Mouse (Mus musculus): ENCODE measurements around the gene Eif3k. TPM values are rescaled to one million over a fixed set of nuclear protein-coding genes. Genes with fewer than 3 reads are reported as not detected.

Gene Eif3k
- polyA plus RNA-seq, 2 experiments, result 450 to 473 TPM

DNA sequence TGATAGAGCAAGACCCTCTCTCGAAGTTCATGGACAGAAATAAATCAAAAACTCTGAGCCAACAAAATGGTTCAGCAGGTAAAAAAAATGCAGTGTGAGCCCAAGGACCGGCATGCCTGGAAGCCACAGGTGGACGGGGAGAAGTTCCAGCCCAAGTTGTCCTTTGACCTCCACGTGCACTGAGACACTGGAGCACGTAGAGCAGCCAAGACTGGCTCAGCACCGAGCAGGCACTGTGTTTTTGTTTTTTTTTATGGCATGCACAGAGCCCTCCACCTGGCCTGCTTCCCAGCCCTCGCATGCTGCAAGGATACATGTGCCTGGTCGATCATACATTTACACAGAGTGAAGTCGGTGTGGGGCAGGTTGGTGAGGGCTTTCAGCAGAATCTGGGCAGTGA, 4.1 kb downstream of the Eif3k start:
- no peaks in the 10 kb centered on the region for H3K27me3 ChIP-seq (ENCODE audit: control insufficient read depth, insufficient read depth, low read length)
- no peak overlapping the region for H3K4me3 ChIP-seq (replicated peaks; ENCODE audit: low read length)
- H3K36me3 ChIP-seq (ENCODE audit: control insufficient read depth, insufficient read depth, low read length), result peaks cover 59% of the 10 kb centered on the region
- H3K27ac ChIP-seq (replicated peaks; ENCODE audit: low read depth, low read length), result no peak overlapping the region
- no peak for TF ChIP-seq POLR2A (IDR thresholded peaks at IDR 0.05; ENCODE audit: borderline replicate concordance, extremely low read depth, insufficient read depth, insufficient read length)
- ATAC-seq (ENCODE audit: low FRiP score, low read depth), result no peak
- no peak for DNase-seq (ENCODE audit: low spot score)
- no peak overlapping the region for H3K9ac ChIP-seq (ENCODE audit: low read depth, low read length, severe bottlenecking)
- no peaks in the 10 kb centered on the region for H3K9me3 ChIP-seq (ENCODE audit: control insufficient read depth, low read length)
- 86% methylated on average over 9 of the region's 9 CpGs for WGBS
- H3K4me2 ChIP-seq (replicated peaks; ENCODE audit: low read depth, low read length, severe bottlenecking), result no peak overlapping the region
- peaks cover 5% of the 10 kb centered on the region for H3K4me1 ChIP-seq (ENCODE audit: control insufficient read depth, insufficient read depth, low read length)

DNA sequence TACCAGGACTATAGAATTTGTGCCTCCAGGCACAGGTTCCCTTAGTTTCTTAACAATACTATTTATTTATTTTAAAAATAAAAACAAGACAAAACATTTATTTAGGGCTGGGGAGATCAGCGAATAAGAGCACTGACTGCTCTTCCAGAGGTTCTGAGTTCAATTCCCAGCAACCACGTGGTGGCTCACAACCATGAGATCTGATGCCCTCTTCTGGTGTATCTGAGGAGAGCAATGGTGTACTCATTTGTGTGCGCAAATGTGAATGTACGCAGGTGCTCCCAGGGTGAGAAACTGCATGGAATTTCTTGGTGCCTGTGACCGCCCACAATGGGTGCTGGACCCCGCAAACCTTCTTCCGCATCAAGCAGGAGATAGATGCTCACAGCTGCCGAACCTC, 8.6 kb downstream of the Eif3k start:
- H3K4me3 ChIP-seq (replicated peaks; ENCODE audit: low read length), result no peak overlapping the region
- H3K4me2 ChIP-seq (replicated peaks; ENCODE audit: low read depth, low read length, severe bottlenecking), result no peak overlapping the region
- no peak overlapping the region for H3K9ac ChIP-seq (ENCODE audit: low read depth, low read length, severe bottlenecking)
- DNase-seq (ENCODE audit: low spot score) (no peak), ATAC-seq (ENCODE audit: low FRiP score, low read depth) (no peak)
- no peak for TF ChIP-seq POLR2A (IDR thresholded peaks at IDR 0.05; ENCODE audit: borderline replicate concordance, extremely low read depth, insufficient read depth, insufficient read length)
- H3K27me3 ChIP-seq (ENCODE audit: control insufficient read depth, insufficient read depth, low read length), result no peaks in the 10 kb centered on the region
- no peaks in the 10 kb centered on the region for H3K4me1 ChIP-seq (ENCODE audit: control insufficient read depth, insufficient read depth, low read length)
- H3K9me3 ChIP-seq (ENCODE audit: control insufficient read depth, low read length), result no peaks in the 10 kb centered on the region
- H3K36me3 ChIP-seq (ENCODE audit: control insufficient read depth, insufficient read depth, low read length), result peaks cover 72% of the 10 kb centered on the region
- 78% methylated on average over 8 of the region's 8 CpGs for WGBS
- H3K27ac ChIP-seq (replicated peaks; ENCODE audit: low read depth, low read length), result no peak overlapping the region

DNA sequence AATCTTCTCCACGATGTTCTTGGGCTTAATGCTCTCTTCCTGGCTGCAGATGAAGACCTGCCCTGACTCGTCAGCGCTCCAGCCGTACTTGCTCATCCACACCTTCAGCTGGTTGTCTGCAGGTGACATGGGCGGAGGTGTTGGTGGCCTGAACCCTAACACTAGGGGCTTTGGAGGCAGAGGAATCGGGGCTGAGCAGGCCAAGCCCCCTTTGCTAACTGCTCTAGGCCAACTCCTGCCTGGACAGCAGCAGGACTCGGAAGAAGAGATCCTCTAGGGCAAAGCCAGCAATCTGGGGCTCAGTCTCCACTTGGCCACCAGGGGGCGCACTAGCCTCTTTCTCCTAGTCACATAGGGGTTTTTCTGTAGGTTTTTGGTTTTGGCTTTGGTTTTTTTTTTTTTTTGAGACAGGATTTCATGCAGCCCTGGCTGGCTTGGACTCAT, 9.1 kb downstream of the Eif3k start:
- no peak overlapping the region for H3K9ac ChIP-seq (ENCODE audit: low read depth, low read length, severe bottlenecking)
- no peaks in the 10 kb centered on the region for H3K9me3 ChIP-seq (ENCODE audit: control insufficient read depth, low read length)
- no peak for TF ChIP-seq POLR2A (IDR thresholded peaks at IDR 0.05; ENCODE audit: borderline replicate concordance, extremely low read depth, insufficient read depth, insufficient read length)
- no peak overlapping the region for H3K4me2 ChIP-seq (replicated peaks; ENCODE audit: low read depth, low read length, severe bottlenecking)
- no peaks in the 10 kb centered on the region for H3K4me1 ChIP-seq (ENCODE audit: control insufficient read depth, insufficient read depth, low read length)
- H3K27me3 ChIP-seq (ENCODE audit: control insufficient read depth, insufficient read depth, low read length), result no peaks in the 10 kb centered on the region
- ATAC-seq (ENCODE audit: low FRiP score, low read depth) (0 out of 2 replicates have a peak, but pooled peaks have one; percentile 13), DNase-seq (ENCODE audit: low spot score) (peak; percentile 84)
- H3K27ac ChIP-seq (replicated peaks; ENCODE audit: low read depth, low read length), result no peak overlapping the region
- H3K4me3 ChIP-seq (replicated peaks; ENCODE audit: low read length), result no peak overlapping the region
- WGBS, result 70% methylated on average over 8 of the region's 8 CpGs
- peaks cover 67% of the 10 kb centered on the region for H3K36me3 ChIP-seq (ENCODE audit: control insufficient read depth, insufficient read depth, low read length)

- TF ChIP-seq POLR2A (IDR thresholded peaks at IDR 0.05; ENCODE audit: borderline replicate concordance, extremely low read depth, insufficient read depth, insufficient read length), result no peak
- Histone ChIP-seq H3K27ac (replicated peaks; ENCODE audit: low read depth, low read length) (no peak overlapping the region), H3K4me3 (replicated peaks; ENCODE audit: low read length) (no peak overlapping the region), H3K9ac (ENCODE audit: low read depth, low read length, severe bottlenecking) (no peak overlapping the region), H3K4me2 (replicated peaks; ENCODE audit: low read depth, low read length, severe bottlenecking) (no peak overlapping the region), H3K4me1 (ENCODE audit: control insufficient read depth, insufficient read depth, low read length) (no peaks in the 10 kb centered on the region), H3K9me3 (ENCODE audit: control insufficient read depth, low read length) (no peaks in the 10 kb centered on the region), H3K27me3 (ENCODE audit: control insufficient read depth, insufficient read depth, low read length) (no peaks in the 10 kb centered on the region), H3K36me3 (ENCODE audit: control insufficient read depth, insufficient read depth, low read length) (peaks cover 60% of the 10 kb centered on the region)
- 63% methylated on average over 6 of the region's 6 CpGs for whole genome bisulfite sequencing
- ATAC-seq (ENCODE audit: low FRiP score, low read depth), result no peak
- DNase-seq (ENCODE audit: low spot score), result peak; percentile 33
Measured at GRCm38 (mm10) chr7:28971770-28972269, 9.8 kb downstream of the Eif3k start.

DNA sequence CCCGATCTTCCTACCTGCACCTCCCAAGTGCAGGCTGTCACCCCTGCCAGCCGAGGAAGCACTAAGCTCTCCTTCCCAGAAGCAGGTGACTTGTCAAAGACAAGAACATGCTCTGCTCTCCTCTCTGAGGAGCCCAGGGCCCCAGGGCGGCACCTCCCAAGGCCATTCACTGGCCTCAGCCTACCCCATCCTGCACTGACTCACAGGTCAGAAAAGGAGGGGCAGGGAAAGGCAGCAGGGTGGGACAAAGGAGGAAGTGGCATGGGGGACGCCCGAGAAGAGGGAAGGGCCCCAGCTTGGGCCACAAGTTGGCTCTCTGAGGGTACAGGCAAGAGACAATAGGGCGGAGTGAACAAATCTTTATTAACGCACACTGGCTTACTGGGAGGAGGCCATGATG, 10.6 kb downstream of the Eif3k start:
- H3K4me3 ChIP-seq (replicated peaks; ENCODE audit: low read length), result no peak overlapping the region
- no peak overlapping the region for H3K9ac ChIP-seq (ENCODE audit: low read depth, low read length, severe bottlenecking)
- no peaks in the 10 kb centered on the region for H3K27me3 ChIP-seq (ENCODE audit: control insufficient read depth, insufficient read depth, low read length)
- no peaks in the 10 kb centered on the region for H3K9me3 ChIP-seq (ENCODE audit: control insufficient read depth, low read length)
- peaks cover 53% of the 10 kb centered on the region for H3K36me3 ChIP-seq (ENCODE audit: control insufficient read depth, insufficient read depth, low read length)
- ATAC-seq (ENCODE audit: low FRiP score, low read depth), result no peak
- TF ChIP-seq POLR2A (IDR thresholded peaks at IDR 0.05; ENCODE audit: borderline replicate concordance, extremely low read depth, insufficient read depth, insufficient read length), result no peak
- no peak overlapping the region for H3K27ac ChIP-seq (replicated peaks; ENCODE audit: low read depth, low read length)
- no peak for DNase-seq (ENCODE audit: low spot score)
- H3K4me2 ChIP-seq (replicated peaks; ENCODE audit: low read depth, low read length, severe bottlenecking), result no peak overlapping the region
- H3K4me1 ChIP-seq (ENCODE audit: control insufficient read depth, insufficient read depth, low read length), result no peaks in the 10 kb centered on the region
- 90% methylated on average over 7 of the region's 7 CpGs for WGBS
